Mouse (Mus musculus) gonadal fat pad, adult 2 months (tissue): ENCODE measurements at regions not wholly inside any gene's neighbourhood (a gene's known extent, or its start where the extent isn't known, plus 50 kb on each side); places are given as distances from the start of the nearest gene placed in this dataset.
A peak's percentile ranks its signal among the peaks of the same experiment; 100 is the strongest.

Source experiments
- DNase-seq: peaks from one replicate; pipeline ENCODE4 v3.0.0-alpha.2; 2012; ENCODE audit warnings: low read depth

- DNase-seq, result no peak
These were observed 58.3 kb upstream of the Ccdc39 start for GRCm38 (mm10) chr3:33902431-33902830.

DNA sequence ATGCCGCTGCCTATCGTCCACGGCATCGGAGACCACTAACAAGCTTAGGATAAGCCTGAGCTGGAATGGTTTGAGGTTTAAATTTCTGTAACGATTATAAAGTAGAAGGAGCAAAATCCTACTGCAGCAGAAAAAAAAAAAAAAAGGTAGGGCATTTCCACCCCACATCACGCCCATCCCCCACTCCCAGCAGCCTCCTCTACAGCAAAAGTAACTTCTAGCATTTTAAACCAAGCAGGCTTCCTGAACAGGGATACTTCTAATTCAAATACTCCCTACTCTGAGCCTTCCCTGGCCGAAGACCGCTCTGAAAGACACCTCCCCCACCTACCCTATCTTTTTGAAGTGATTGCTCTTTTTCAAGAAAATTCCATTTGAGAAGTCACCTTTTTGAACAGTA lies 59.2 kb upstream of the Ccdc39 start:
- DNase-seq, result no peak

GRCm38 (mm10) chr3:33903816-33904215 lies 59.7 kb upstream of the Ccdc39 start:
- DNase-seq, result no peak

DNA sequence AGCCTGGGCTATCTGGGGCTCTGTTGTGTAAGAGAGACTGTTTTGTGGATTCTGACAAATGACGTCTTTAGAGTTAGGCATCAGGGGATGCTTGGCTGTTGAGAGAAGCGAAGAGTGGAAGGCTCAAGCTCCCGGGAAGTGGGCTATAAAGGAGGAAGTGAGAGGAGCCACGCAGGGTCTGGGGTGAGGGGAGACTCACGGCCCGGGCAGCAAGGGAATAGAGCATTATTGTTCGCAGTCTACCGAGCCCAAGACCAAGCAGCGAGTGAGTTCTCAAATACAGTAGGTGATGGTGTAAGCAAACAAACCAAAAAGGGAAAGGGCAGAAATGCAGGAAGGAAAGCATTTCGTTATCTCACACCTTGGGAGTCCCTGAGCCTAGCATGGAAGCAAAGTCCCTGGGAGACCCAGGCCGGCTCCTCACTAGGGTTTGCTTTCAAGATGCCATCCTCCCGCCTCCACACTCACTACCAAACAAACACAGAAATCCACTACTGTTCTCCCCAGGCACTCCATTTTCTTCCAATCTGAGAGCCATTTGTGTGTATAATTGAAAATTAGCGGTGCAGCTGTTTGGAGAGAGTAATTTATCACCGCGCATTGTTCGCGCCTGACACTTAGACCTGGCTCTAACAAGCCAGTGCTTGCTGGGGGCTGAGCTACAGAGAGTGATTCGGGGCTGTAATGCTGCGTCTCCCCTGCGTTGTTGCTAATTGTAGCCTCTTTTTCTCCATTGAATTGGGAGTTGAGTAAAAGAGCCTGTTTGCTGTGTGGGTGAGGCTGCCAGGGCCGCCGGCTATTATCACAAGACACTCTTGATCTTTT lies 61.0 kb upstream of the Ccdc39 start:
- no peak for DNase-seq

GRCm38 (mm10) chr3:33905679-33906007 lies 61.5 kb upstream of the Ccdc39 start:
- no peak for DNase-seq

- DNase-seq, result no peak
These were observed 63.0 kb upstream of the Ccdc39 start for GRCm38 (mm10) chr3:33907061-33907460.

DNA sequence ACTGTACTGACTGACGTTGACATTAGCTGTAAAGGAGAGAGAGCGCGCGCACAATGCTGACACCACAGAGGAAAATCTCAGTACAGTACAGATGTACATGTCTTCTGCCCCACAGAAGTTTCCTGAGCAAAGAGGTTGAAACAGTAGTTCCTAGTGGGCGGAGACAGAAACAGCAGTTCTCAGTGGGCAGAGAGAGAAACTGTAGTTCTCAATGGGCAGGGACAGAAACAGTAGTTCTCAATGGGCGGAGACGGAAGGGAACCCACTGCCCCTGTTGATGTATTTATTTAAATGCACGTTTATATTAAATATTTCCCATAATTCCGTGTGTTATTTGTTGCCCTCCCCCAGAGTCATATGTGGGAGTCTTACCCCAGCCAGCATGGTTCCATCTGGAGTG lies 67.4 kb upstream of the Ccdc39 start:
- DNase-seq, result no peak

- no peak for DNase-seq
These were observed 69.4 kb upstream of the Ccdc39 start for GRCm38 (mm10) chr3:33913470-33913869.

GRCm38 (mm10) chr3:33914386-33914785 lies 70.3 kb upstream of the Ccdc39 start:
- DNase-seq, result no peak

- no peak for DNase-seq
These were observed 71.7 kb upstream of the Ccdc39 start for GRCm38 (mm10) chr3:33915777-33916176.

DNA sequence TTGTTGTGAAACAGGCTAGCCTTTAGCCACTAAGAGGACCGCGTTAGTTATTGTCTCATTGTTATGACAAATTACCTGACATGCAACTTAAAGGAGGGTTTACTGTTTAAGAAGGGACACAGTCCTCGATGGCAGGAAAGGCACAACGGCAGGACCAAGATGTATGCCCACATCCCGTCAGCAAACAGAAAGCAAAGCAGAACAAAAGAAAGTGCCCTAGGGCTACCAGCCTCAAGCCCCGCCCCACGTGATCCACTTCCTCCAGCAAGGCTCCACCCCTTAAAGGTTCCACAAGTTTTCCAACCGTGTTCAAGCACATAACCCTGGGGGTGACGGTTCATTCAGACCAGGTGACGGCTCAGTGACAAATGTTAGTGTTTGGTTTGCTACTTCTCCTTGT lies 72.2 kb upstream of the Ccdc39 start:
- no peak for DNase-seq

DNA sequence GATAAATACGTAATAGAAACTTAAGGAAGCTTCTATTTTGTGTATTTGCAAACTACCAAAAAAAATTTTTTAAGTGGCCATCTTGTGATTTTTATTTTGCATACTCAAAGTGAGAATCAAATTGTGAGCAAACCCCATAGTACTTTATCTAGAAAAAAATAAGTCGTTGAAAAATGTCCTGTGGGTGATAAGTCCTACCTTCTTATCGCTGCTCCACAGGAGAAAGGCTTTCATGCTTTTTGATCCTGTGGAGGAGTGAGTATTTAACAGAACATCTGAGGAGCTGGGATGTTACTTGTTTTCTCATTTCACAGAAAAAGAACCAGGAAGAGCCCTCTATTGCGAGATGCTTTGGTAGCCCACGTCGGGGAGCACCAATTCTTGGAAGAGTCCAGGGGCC lies 72.7 kb upstream of the Ccdc39 start:
- no peak for DNase-seq

- DNase-seq, result no peak
These were observed 74.7 kb upstream of the Ccdc39 start for GRCm38 (mm10) chr3:33918785-33919184.

DNA sequence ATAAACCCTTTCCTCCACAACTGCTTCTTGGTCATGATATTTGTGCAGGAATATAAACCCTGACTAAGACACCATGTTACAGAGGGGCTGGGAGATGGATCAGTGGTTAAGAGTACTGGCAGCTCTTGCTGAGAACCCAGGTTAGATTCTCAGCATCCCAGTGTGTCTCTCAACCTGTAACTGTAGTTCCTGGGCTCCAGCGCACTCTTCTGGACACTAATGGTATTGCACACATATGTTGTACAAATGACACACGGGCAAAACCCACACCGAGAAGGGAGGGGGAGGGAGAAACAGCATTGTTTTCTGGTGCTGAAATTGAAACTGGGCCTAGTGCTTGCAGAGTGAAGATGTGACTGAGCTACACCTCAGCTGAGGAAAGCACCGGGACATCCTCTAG lies 81.0 kb upstream of the Ccdc39 start:
- DNase-seq, result no peak

DNA sequence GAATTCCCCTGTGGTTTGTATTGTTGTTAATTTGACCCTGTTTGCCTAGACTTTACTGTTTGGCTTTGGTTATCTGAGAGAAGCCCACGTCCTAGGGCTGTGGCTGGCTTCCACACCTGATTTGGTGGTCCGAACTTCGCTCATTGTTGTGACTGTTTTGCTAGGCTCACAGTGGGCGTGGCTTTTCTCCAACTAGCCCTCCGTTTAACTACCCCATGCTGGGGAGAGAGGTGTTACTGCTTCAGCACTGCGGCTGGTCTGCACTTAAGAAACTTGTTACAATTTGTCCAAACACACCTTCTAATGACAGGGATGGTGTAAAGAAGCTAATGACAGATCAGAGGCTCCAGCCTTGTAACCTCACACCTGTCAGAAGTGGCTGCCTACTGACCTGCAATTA lies 64.7 kb upstream of the Fxr1 start:
- DNase-seq, result no peak

DNA sequence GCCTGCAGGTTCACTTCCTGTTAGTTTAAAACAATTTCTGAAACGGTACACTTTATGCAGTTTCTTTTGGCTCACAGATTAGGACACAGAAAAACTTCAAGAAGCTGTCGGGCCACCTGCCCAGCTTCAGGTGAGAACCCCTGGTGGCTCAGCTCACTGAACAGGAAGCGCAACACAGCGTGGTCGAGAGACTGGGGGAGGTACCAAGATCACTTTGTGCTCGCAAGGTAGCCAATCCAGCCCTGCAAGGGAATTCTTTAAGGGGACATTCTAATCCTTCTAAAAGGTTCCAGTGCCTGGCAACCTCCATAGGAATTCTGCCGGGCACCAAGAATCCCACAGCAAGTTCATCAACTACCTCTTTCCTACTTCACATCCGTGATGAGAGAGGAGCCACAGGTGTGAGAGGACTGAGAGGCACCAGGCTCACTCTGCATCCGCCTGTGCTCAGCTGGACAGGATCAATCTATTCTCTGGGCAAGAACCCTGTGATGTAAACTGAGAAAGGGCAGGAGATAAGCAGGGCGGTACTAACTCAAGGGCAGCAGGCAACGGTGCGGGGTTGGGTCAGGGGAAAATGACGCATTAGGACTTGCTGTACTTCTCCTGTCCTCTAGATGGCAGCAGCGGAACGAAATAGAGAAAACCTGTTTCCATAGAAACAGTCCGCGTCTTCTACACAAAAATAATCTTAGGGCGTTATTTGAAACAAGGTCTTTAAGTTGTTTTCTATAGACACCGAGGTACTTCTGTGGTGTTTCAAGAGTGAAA lies 63.7 kb upstream of the Fxr1 start:
- DNase-seq, result peak; percentile 2

DNA sequence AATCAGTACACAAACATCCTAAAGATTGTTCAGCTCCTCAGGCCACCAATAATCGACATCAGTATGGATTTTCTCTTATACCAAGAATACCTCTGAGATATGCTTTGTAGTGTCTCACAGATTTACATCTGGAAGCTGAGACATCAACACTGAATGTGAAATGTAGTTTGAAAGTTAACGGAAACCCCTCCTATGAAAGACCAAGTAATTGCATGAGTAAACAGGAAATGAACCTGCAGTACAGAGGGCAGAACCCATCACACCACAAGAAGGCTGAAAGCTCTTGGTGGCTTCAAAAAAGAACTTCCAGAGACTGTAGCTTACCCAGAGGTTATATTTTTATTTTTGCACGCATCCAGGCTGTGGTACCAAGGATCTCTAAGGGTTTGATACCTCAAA lies 63.1 kb upstream of the Fxr1 start:
- no peak for DNase-seq

GRCm38 (mm10) chr3:33957676-33958075 lies 62.1 kb upstream of the Fxr1 start:
- DNase-seq, result no peak

GRCm38 (mm10) chr3:33958216-33958615 lies 61.5 kb upstream of the Fxr1 start:
- no peak for DNase-seq

DNA sequence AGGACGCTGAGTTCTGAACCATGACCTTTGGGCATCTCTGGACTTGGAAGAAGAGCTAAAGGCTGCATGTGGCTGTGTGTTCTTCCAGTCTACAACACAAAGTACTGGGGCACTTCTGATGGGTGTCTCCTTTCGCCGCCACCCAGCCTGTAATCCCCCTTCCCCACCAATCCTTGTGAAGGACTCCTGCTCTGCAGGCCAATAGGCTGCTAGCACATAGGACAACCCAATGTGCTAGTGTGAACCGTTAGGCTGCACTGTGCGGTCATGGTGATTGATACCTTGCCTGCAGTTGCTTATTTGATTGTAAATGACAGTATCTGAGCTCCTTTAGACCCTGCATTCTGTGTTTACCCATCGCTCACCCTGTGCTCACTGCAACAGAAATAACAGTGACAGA lies 59.5 kb upstream of the Fxr1 start:
- no peak for DNase-seq

DNA sequence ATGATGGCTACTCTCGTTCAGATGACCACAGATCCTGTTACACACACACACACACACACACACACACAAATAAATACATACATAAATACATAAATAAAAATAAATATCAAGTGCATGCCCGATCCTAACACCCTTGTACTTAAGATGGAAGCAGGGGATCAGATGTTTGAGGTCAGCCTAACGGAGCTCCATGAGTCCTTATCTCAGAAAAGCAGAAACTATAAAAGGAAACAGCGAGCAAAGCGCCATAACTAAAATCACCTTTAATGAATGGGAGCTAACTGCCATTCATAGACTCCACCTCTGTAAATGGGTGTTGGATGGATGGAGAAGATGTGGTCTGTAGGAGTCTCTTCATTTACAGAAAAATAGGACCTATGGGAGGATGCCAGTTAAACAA lies 56.8 kb upstream of the Fxr1 start:
- no peak for DNase-seq

DNA sequence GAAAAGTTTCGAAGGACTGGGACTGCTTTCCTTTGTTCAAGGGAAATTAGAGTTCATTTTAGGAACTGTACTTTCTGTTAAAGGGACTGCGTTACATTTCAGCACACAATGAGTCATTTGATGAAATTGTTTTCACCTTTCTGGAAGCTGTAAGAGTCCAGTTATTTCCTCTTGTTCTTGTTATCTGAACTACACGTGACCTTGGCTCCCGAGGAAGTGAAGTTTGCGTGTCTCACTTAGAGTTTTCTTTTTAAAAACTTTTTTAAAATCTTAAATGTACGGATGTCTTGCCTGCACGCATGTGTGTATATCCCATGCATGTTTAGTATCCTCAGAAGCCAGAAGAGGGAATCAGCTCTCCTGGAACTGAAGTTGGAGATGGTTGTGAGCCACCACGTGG lies 52.6 kb upstream of the Fxr1 start:
- DNase-seq, result no peak
